Mouse (Mus musculus) bone marrow, adult 2 months (tissue): ENCODE data around the gene Dclk1. TPM values are rescaled to one million over a fixed set of nuclear protein-coding genes. Genes with fewer than 3 reads are reported as not detected.

ENCODE experiments used
- H3K27ac ChIP-seq: fragments of 200-500 bp; 2 replicates; pipeline ENCODE4 v1.5.1; 2012; ENCODE audit warnings: low read depth, mild to moderate bottlenecking, control low read depth, inconsistent platforms, low read length; ENCODE audit not compliant: control insufficient read depth, poor library complexity, insufficient read depth
- H3K4me1 ChIP-seq: fragments of 200-500 bp; 2 replicates; pipeline ENCODE4 v1.6.1; 2011; ENCODE audit warnings: low read length; ENCODE audit not compliant: control insufficient read depth, insufficient read depth
- H3K4me3 ChIP-seq: fragments of 200-500 bp; replicated peaks from 2 replicates; pipeline ENCODE3; 2011; ENCODE audit warnings: mild to moderate bottlenecking, low read depth, low read length, control low read depth; ENCODE audit not compliant: control insufficient read depth
- CTCF ChIP-seq: fragments of 200-500 bp; IDR thresholded peaks from 2 replicates; pipeline ENCODE4 v1.5.1; 2011; ENCODE audit warnings: low read length, control low read depth; ENCODE audit not compliant: control insufficient read depth, insufficient read depth
- POLR2A ChIP-seq: fragments of 200-500 bp; IDR thresholded peaks from 2 replicates; pipeline ENCODE4 v1.6.1; 2011; ENCODE audit warnings: low read depth, mild to moderate bottlenecking, control low read depth, low read length, borderline replicate concordance; ENCODE audit not compliant: control insufficient read depth
- WGBS: fragments of 180-500 bp; shearing (Covaris S2); methylation state at CpG from one replicate; pipeline ENCODE4 v1.1.7; 2018; 5-methylcytosine and 5-hydroxymethylcytosine counted together
- polyA plus RNA-seq: library from polyadenylated mRNA; stranded (reverse); fragments of >200 nt; gene quantifications from 2 replicates; pipeline ENCODE4 v1.2.4, GENCODE M21; 2011; ENCODE audit warnings: low replicate concordance; ENCODE audit not compliant: missing spikeins, insufficient read depth, insufficient read length

The Dclk1 gene
- polyA plus RNA-seq, 1 experiment = 4.4 TPM

GRCm38 (mm10) chr3:55446681-55447080 is 204.5 kb downstream of the Dclk1 start:
- 79% methylated on average over 7 of the region's 7 CpGs for WGBS
- no peak overlapping the region for H3K27ac ChIP-seq
- H3K4me3 ChIP-seq = no peak overlapping the region
- no peaks in the 10 kb centered on the region for H3K4me1 ChIP-seq
- TF ChIP-seq CTCF (no peak), POLR2A (no peak)

DNA sequence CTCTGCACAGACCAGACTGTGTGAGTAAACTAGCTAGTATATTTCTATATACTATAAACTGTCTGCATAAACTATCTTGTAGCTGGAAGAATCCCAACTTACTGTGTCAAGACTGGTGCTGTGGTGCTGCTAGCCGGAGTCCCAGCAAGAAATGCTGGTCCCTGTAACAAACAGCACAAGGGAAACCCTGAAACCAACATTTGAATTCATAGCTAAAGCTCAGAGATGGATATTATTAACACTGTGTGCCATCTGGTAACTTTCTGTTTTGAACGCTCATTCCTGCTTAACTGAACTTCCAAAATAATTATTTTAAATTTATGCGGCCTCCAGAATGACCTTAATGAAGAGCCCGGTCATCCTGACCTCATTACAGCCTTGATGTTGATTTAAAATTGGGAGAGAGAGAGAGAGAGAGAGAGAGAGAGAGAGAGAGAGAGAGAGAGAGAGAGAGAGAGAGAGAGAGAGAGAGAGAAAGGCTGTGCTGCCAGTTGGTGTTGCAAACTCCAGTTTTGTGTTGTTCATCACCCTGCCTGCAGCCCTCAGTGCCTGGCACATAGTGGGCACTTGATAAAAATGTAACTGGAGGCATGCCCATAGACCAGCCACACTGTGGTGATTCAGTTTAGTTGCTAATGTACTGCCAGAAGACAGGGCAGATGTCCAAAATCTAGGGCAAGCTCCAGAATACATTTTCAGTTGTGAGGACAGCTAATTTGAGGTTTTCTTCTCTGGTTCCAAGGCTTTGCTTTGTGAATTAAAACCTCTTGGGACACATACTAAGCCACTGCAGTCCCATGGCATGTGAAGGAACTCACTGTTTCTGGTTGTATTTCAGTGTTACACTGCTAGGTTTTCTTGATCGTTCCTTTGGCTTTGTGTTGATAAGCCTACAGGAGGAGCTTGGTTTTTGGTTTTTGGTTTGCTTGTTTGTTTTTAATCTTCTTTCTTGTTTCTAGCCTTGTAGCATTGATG is 205.6 kb downstream of the Dclk1 start:
- Histone ChIP-seq H3K4me1 (no peaks in the 10 kb centered on the region), H3K4me3 (no peak overlapping the region), H3K27ac (no peak overlapping the region)
- no peak for TF ChIP-seq POLR2A
- no peak for TF ChIP-seq CTCF
- 80% methylated on average over 5 of the region's 5 CpGs for WGBS

DNA sequence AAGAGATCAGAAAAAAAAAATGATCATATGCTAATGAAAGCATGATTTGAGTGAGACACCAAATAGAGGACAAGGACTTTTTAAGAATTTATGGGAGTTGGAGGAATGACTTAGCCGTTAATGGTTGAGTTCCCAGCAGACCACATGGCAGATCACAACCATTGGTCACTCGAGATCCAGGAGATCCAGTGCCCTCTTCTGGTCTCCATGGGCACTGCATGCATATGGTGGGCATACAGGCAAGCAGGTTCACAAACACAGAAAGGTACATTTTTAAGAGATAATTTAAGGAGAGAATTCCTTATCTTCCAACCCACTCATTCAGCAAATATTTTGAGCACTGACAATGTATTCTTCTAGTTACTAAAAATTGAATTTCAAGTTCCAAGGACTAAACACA is 207.0 kb downstream of the Dclk1 start:
- H3K4me1 ChIP-seq = no peaks in the 10 kb centered on the region
- 72% methylated on average over 2 of the region's 2 CpGs for WGBS
- H3K4me3 ChIP-seq = no peak overlapping the region

GRCm38 (mm10) chr3:55451035-55451434 is 208.9 kb downstream of the Dclk1 start:
- H3K4me3 ChIP-seq = no peak overlapping the region
- 88% methylated on average over 14 of the region's 14 CpGs for WGBS
- TF ChIP-seq CTCF (no peak), POLR2A (no peak)
- H3K4me1 ChIP-seq = no peaks in the 10 kb centered on the region
- H3K27ac ChIP-seq = no peak overlapping the region

More for the DNA sequence above, 207.0 kb downstream of the Dclk1 start:
- H3K27ac ChIP-seq = no peak overlapping the region
- TF ChIP-seq CTCF = no peak
- no peak for TF ChIP-seq POLR2A

DNA sequence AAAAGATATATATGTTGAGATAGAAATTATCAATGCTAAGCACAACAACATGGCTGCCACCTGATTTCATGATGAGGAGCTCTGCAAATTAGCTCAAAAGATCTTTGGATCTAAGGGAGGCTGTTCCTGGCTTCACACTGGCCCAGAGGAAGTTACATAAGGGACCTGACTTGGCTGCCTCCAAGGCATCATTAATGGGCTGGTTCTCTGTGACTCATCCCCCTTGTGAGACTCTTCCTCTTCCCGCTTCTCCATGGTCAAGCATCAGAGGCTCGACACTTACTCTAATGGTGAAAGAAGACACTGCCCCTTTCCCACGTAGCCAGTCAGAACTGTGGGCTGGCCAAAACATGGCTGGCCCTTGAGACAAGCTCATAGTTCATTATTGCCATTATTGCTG is 209.7 kb downstream of the Dclk1 start:
- Histone ChIP-seq H3K4me3 (no peak overlapping the region), H3K4me1 (no peaks in the 10 kb centered on the region), H3K27ac (no peak overlapping the region)
- no peak for TF ChIP-seq POLR2A
- TF ChIP-seq CTCF = no peak
- 70% methylated on average over 3 of the region's 3 CpGs for WGBS

GRCm38 (mm10) chr3:55452464-55452863 is 210.3 kb downstream of the Dclk1 start:
- no peaks in the 10 kb centered on the region for H3K4me1 ChIP-seq
- H3K4me3 ChIP-seq = no peak overlapping the region
- TF ChIP-seq CTCF = no peak
- no peak for TF ChIP-seq POLR2A
- H3K27ac ChIP-seq = no peak overlapping the region
- 76% methylated on average over 2 of the region's 2 CpGs for WGBS

DNA sequence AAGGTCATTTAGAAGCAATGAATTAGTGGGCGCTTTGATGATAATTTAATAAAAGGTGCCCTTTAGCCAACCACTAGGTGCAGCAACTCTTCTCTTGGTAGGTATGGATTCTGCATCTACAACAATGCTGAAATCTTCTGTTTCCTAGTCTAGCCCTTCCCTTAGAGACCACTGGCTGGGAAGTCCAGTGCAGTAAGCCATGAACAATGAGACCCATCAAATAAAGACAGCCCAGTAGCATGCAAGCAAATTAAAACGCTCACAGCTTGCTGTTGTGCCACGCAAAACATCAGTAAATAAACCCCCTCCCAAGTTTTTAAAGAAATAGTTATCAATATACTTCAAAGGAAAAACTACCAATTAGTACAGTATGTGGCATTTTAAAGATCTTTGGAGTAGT is 218.9 kb downstream of the Dclk1 start:
- Histone ChIP-seq H3K4me3 (no peak overlapping the region), H3K27ac (no peak overlapping the region), H3K4me1 (no peaks in the 10 kb centered on the region)
- WGBS = 79% methylated on average over 3 of the region's 3 CpGs
- no peak for TF ChIP-seq CTCF
- no peak for TF ChIP-seq POLR2A

GRCm38 (mm10) chr3:55461685-55462655 is 219.8 kb downstream of the Dclk1 start:
- H3K4me1 ChIP-seq = no peaks in the 10 kb centered on the region
- H3K4me3 ChIP-seq = no peak overlapping the region
- TF ChIP-seq POLR2A (no peak), CTCF (no peak)
- WGBS = 9% methylated on average over 17 of the region's 17 CpGs
- H3K27ac ChIP-seq = no peak overlapping the region
